Mouse (Mus musculus) E14TG2a.4 (cell line): Measurements from ENCODE around the gene Acss3.

ENCODE experiments used
- CTCF ChIP-seq: conservative IDR thresholded peaks from 2 replicates; pipeline ENCODE4 v1.5.1; 2014; ENCODE audit warnings: low read length
- NANOG ChIP-seq: IDR thresholded peaks from 2 replicates; pipeline ENCODE4 v1.6.1; 2014; ENCODE audit warnings: borderline replicate concordance, low read length, mixed read lengths
- POU5F1 ChIP-seq: IDR thresholded peaks from 2 replicates; pipeline ENCODE4 v1.6.1; 2014; ENCODE audit warnings: low read length, borderline replicate concordance

DNA sequence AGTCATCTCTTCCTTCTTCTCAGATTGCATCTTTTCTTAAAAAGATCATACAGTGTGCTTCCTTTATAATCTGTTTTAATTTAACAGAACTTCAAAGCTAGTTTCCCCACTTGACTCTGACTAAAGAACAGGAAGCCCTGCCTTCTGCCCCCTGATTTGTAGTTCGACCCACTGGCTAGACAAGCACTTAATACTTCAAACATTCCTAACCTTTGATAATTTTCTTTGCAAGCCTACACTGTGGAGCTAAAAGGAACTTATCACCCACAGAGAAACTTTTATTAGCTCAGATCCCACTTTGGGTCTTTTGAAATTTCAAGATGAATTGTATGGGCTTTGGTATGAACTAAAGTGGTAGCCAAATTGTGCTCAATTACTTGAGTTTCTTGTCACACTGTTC lies 20.5 kb upstream of the Acss3 start:
- TF ChIP-seq CTCF (no peak), POU5F1 (no peak), NANOG (no peak)
